Mouse (Mus musculus): ENCODE data around the gene Pop5. TPM values are rescaled to one million over a fixed set of nuclear protein-coding genes. Genes with fewer than 3 reads are reported as not detected.

Pop5 gene
- total RNA-seq, 2 experiments from 2014 or later: 21.1 to 26.1 TPM

DNA sequence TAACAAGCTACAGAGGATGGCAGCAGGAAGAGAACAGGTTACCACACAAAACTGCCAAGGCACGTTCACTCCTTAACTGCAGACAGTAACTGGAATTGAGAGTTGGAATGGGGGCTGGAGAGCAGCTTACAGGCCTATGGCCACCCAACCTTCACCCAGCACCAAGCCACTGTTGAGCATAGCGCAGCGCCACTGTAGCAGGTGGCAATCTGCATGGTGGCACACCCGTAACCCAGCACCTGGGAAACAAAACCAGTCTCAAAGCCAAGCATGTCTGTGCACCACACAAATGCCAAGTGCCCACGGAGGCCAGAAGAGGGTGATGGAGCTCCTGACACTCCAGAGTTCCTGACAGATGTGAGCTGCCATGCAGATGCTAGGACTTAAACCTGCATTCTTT is 30.7 kb downstream of the Pop5 start:
- no peak for DNase-seq

DNA sequence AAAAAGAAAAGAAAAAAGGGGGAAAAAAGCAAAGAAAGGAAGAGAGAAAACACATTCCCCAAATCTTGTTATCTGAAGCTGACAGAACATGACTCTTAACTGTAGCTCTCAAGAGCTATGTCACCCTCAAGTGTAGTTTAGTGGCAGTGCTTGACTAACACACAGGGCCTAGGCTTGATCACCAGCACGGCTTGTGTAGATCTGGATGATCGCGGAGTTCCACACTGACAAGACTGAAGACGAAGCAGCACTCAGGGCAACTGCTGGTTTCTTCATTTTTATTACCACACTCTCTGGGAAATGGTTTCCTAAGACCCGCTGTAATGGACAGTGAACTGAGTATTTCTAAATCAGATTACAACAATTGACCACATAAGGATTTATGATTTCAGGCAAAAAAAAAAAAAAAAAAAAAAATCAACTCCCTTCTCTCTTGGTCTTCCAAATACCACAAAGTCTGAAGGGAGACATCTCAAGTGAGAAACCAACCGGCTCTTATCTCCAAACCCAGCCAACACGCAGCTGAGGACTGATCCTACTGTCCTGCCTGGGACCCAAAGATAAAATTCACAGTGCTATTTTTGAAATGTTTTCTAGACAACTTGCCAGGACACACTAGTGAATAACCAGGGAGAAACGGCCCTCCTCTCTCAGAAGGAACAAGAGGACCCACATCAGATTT is 31.3 kb downstream of the Pop5 start:
- no peak for DNase-seq

DNA sequence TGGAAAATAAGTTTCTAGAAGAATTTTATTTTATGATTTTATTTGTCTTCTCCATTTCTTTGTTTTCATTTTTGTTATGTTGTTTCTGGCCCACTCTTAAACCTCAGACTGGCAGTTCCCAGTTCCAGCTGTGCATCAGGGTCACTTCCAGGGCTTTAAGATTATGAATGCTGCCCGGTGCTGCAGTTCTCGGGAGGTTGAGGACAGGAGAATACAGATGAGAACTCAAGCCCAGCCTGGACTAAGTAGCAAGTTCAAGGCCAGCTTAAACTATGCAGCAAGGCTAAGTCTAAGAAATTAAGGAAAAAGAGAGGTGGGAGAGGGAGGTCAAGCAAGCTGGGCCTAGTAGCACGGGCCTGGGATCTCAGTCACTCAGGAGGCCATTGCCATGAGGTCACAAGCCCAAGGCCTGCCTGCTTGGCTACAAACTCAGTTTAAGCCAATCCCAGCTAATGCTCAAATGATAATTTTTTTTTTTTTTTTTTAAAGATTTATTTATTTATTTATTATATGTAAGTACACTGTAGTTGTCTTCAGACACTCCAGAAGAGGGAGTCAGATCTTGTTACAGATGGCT is 31.9 kb downstream of the Pop5 start:
- DNase-seq: no peak

DNA sequence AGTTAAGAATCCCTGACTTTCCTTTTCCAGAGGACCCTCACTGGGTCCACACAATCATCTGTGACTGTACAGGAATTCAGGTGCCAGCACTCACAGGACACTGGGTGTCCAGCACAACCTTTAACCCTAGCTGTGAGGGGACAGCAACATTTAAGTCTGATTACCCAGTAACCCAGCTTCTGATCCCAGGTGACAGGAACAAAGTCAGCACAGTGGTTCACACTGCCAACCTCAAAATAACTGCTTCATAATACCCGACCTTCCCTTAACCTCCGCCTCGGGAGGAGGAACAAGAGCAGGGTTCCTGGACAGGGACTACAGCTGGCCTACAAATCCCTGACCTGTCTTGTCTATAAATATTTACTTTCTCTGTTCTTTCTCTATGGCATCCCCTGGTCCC is 32.6 kb downstream of the Pop5 start:
- peak; percentile 20 for DNase-seq

DNA sequence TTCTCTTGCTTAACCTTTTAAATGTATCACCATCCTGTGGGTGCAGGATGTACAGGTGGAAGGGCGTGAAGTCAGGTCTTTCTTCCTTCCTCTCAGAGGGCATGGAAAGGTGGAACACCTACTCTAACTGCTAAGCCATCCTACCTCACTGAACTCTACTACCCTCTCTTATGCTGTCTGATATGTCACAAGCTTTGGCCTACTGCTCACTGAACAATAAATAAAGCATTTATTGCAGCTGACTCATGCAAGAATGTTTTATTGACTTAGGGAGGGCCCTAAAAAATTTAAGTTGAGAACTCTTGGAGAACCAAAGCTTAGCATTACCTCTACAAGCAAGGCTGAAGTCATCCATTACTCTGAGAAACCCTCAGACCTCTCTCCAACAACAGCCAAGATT is 34.3 kb downstream of the Pop5 start:
- no peak for DNase-seq

DNA sequence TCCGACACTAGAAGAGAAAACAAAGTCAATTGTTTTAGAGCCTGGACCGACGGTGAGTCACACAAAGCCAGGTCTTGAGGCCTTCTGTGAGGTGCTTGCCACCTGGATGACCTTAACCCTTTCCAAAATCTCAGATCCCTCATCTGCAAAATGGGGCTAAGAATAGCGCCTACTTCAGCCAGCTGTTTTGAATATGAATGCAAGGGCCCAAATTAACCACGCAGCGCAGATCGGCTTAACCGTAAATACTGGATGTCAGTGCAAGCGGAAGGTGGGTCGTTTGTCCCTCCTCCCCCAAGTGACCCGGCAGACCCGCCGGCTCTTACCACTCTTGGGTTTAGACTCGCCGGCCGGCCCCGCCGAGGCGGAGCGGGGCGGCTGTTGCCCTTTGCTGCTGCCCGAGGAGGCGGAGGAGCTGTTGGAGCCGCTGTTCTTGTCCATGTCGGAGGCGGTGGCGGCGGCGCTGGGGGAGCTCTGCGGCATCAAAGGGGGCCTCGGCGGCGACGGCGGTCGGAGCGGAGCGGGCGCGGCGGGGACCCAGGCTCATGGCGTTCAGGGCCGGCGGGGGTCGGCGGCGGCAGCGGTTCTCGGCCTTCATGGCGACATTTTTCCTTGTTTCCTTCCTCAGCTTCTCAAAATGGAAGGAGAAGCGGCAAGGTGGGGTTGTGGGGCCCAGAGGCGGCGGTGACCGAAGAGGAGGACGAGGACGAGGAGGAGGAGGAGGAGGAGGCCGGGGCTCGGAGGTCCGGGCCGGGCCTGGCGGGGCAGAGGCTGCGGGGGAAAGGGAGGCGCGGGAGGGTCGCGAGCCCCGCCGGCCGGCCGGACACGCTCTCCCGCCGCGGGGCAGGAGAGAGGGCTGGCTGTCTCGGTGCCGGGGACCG is 36.5 kb downstream of the Pop5 start:
- DNase-seq: peak; percentile 51

DNA sequence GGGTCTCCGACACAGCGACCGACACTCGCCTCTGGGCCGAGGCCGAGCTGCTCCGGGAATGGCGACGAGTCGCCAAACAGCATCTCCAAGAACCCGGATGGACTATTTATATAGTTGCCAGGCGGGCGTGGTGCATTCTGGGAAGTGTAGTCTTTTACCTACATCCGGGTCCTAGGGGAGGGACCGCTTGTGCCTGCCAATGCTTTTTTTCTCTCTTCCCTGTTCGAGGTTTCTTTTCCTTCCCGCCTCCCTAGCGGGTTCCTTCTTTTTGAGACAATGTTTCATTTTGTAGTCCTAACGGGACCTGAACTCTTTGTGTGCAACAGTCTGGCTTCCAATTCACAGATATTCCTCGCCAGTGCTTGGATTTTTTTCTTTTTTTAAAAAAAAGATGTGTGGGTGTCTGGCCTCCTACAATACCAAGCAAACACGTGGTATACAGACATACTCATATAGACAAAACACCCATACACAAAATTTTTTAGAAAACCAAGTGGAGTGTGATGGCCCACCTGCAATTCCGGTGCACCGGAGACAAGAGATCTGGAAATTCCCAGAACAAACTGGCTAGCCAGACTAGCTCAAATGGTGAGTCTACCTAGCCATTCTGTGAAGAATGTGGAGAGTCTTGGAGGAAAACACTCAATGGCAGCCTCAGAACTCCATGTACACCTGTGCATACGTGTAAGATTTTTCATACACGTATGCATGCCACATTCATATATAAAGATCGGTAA is 37.3 kb downstream of the Pop5 start, which contains the start of gene Rnf10:
Rnf10 (minus strand) TSS at position 87 of the 737 bp plus-strand sequence.
- DNase-seq: peak; percentile 99

DNA sequence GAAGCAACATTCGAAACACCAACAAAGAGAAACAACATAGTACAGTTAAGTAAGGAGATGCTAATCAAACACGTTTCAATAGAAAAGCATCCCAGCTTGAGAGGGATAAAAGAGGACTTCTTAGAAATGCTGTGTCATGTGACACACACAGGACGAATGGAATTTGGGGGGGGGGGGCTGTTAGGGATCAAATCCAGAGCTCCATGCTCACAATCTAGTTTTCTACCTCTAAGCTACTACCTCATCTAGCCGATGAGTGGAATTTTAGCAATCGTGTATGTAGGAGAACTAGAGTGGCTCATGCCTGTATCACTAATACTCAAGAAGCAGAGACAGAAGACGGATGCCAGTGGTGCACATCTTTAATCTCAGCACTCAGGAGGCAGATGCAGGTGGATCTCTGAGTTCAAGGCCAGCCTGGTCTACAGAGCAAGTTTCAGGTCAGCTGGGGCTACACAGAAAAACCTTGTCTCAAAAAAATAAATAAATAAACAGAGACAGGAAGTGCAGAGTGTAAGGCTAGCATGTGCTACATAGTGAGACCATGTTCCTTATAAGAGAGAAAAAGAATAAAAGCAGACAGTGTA is 38.0 kb downstream of the Pop5 start:
- DNase-seq: no peak

DNA sequence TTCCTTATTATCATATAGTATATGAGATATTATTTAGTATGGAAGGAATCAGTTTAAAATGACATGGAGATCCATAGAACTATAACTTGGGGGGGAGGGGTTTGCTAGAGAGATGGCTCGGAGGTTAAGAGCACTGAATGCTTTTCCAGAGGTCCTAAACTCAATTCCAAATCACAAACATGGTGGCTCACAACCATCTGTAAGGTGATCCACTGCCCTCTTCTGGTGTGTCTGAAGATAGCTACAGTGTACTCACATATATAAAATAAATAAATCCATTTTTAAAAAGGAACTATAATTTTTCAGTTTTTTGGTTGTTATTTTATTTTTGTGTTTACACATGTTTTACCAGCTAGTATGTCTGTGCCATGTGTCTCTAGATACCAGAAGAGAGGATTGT is 38.7 kb downstream of the Pop5 start:
- no peak for DNase-seq

DNA sequence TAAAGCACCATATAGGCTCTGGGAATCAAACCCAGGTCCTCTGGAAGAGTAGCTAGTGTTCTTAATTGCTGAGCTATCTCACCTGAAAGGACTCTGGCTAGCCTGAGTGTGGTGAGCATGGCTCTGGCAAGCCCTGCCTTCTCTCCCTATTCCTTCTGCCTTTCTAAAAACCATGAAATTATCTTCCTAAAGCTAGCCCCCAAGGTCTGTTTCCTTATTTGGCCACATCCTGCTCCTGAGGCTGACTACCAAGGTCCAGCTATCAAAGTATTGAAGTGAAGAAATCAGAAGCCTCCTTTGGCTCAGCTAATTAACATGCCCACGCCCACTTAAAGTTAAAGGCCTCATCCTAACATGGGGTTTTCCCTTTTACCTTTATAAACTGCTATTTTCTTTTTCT is 39.1 kb downstream of the Pop5 start:
- DNase-seq: no peak

DNA sequence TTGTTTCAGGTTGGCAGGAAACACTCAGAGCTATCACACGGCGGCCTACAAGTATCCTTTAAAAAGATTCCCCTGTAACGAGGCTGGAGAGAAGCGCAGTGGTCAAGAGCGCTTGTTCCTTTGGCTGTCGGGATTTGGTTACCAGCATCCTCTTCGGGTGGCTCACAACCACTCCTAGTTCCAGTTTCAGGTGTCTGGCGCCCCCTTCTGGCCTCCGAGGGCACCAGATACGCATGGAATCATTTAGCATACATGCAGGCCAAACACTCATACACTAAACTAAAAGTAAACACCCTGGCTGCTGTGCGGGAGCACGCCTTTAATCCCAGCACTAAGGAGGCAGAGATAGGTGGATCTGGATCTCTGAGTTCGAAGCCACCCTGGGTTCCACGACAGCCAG is 40.4 kb downstream of the Pop5 start:
- DNase-seq: peak; percentile 41

DNA sequence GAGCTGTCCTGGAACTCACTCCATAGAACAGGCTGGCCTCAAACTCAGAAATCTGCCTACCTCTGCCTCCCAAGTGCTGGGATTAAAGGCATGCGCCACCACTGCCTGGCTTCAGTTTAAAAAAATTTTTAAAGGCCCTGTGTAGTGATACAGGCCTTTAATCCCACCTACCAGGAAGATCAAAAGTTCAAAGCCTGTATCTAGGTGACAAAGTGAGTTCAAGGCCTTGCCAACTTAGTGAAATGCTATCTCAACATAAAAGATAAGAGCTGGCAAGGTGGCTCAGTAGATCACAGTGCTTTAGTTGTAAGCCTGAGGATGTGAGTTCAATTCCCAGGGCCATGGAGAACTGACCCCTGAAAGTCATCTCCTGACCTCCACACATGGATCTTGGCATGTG is 42.4 kb downstream of the Pop5 start:
- DNase-seq: no peak

DNA sequence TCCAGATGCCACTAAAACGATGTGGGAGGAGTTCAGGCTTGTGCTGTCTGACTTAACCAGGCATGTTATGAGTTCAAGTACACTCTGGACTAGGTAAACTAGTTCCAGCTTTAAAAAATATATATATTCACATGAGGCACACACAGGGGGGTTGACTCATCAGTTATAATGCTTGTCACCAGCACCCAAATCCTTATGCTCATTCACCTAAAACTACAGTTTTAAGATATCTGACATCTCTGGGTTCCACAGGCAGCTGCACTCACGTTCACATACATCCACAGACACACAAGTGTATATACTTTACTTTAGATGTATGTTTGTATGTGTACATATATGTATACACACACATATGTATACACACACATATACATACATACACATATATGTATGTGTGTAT is 43.1 kb downstream of the Pop5 start:
- DNase-seq: no peak

DNA sequence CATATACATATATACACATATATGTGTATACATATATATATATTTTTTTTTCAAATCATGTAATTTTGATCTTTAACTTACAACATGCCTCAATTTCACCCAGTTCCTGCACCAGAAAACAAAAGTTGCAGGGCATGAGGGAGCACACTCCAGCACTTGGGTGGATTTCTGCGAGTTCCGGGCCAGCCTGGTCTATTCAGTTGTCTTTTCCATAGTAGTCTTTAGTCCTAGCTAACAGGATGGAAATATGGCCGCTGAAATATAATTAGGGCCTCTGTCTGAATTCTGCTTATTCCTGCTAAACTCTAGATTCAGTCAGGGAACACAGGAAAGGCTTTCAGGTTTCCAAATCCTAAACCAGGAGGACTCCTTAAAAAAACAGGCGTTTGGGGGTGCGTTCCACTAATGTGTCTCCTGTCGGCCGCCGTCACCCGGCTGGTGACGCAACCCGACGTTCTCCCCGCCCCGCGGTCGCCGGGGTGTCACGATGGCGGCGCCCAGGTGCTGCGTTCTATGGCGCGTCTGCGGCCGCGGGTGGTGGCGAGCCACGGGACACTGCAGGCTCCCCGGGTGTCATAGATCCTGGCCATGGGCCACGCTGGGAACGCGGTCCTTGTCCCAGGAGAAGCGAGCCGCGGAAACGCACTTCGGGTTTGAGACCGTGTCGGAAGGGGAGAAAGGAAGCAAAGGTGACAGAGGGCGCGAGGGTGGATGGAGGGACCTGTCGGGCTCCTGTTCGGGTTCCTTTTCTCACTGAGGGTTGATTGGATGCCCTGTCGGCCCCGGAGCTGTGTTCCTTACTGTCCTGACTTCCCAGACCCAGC is 43.8 kb downstream of the Pop5 start, which contains the start of gene Coq5:
Coq5 (plus strand) TSS at position 441 of the 824 bp plus-strand sequence.
- DNase-seq: peak; percentile 90

DNA sequence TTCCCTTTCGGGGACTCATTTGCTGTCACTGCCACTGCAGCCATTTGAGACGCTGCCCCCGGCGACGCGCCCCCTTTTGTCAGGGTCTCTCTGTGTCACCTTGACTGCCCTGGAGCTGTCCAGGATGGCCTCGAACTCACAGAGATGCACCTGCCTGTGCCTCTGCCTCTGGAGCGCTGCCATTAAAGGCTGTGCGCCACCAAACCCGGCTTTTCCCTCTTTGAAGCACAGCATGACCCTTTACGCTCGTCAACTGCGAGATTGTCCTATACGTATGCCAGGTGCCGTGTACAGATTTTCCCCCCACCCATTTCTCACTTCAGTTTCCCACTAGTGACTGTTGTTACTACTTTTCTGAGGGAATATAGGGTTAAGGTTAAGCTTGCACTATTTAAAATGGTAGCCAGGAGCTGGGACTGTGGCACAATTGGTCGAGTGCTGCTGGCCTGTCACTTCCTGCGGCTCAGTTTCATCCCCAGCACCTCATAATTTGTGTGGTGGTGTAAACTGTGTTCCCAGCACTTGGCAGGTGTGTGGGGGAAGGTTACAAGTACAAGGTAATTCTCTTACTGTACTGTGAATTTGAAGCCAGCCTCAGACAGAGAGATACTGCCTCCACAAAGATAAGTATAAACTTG is 44.5 kb downstream of the Pop5 start:
- DNase-seq: peak; percentile 48

DNA sequence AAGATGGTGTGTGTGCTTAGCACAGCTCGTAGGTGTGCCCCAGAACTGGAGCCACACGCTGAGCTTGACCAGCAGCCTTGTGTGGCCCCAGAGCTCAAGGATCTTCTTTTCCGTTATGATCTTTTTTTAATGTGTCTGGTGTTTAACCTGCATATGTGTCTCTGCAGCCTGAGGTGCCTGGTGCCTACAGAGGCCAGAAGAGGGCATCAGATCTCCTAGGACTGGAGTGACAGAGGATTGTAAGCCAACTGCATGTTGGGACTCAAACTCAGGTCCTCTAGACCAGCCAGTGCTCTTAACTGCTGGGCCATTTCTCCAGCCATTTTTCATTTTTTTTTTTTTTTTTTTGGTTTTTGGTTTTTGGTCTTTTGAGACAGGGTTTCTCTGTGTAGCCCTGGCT is 49.1 kb downstream of the Pop5 start:
- DNase-seq: no peak

DNA sequence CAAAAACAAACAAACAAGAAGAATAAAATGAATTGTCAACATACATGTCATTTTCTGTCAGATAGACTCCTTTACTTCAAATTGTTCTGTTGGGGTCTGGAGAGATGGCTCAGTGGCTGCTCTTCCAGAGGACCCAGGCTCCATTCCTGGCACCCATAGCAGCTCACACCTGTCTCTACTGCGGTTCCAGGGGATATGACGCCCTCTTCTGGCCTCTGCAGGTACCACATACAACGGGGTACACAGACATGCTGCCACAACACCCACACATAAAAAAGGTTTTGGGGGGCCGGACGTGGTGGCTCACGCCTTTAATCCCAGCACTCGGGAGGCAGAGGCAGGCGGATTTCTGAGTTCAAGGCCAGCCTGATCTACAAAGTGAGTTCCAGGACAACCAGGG is 58.5 kb downstream of the Pop5 start:
- DNase-seq: peak; percentile 22
